Mouse (Mus musculus): ENCODE data around the gene H6pd. TPM values are rescaled to one million over a fixed set of nuclear protein-coding genes. Genes with fewer than 3 reads are reported as not detected.
A peak's percentile ranks its signal among the peaks of the same experiment; 100 is the strongest.

Gene H6pd
- total and polyA plus RNA-seq, 2 experiments from 2014 or later, result 7.3 to 25.7 TPM

GRCm38 (mm10) chr4:149948119-149948518, 60.7 kb downstream of the H6pd start:
- Histone ChIP-seq H3K4me2 (ENCODE audit: low read depth, low read length) (peak overlapping the region; percentile 33), H3K9ac (replicated peaks; ENCODE audit: low read depth, low read length) (no peak overlapping the region), H3K9me3 (replicated peaks; ENCODE audit: control insufficient read depth, low read length) (no peaks in the 10 kb centered on the region), H3K36me3 (replicated peaks; ENCODE audit: control insufficient read depth, insufficient read depth, low read length) (no peaks in the 10 kb centered on the region), H3K27me3 (ENCODE audit: control insufficient read depth, insufficient read depth, low read length) (no peaks in the 10 kb centered on the region), H3K4me1 (ENCODE audit: control insufficient read depth, insufficient read depth) (peaks cover 68% of the 10 kb centered on the region), H3K4me3 (ENCODE audit: low read depth, low read length) (no peak overlapping the region), H3K27ac (ENCODE audit: low read depth) (peak overlapping the region; percentile 77)
- DNase-seq (ENCODE audit: low spot score) (peak; percentile 66), ATAC-seq (ENCODE audit: insufficient read depth, low read depth) (peak; percentile 62)
- TF ChIP-seq EP300 (IDR thresholded peaks at IDR 0.05; ENCODE audit: low read depth), result no peak; the same call in 1 of the 2 replicates
- TF ChIP-seq CTCF (IDR thresholded peaks at IDR 0.05; ENCODE audit: low read depth), result no peak
- WGBS, result 35% methylated on average over 5 of the region's 5 CpGs

- no peaks in the 10 kb centered on the region for H3K36me3 ChIP-seq (replicated peaks; ENCODE audit: control insufficient read depth, insufficient read depth, low read length)
- H3K4me1 ChIP-seq (ENCODE audit: control insufficient read depth, insufficient read depth), result peaks cover 66% of the 10 kb centered on the region
- WGBS, result 75% methylated on average over 5 of the region's 5 CpGs
- no peak for DNase-seq (ENCODE audit: low spot score)
- ATAC-seq (ENCODE audit: insufficient read depth, low read depth), result no peak
- H3K9me3 ChIP-seq (replicated peaks; ENCODE audit: control insufficient read depth, low read length), result no peaks in the 10 kb centered on the region
- peak overlapping the region; percentile 77 for H3K27ac ChIP-seq (ENCODE audit: low read depth)
- no peak overlapping the region for H3K4me2 ChIP-seq (ENCODE audit: low read depth, low read length)
- no peak overlapping the region for H3K4me3 ChIP-seq (ENCODE audit: low read depth, low read length)
- TF ChIP-seq CTCF (IDR thresholded peaks at IDR 0.05; ENCODE audit: low read depth), result no peak
- H3K27me3 ChIP-seq (ENCODE audit: control insufficient read depth, insufficient read depth, low read length), result no peaks in the 10 kb centered on the region
- H3K9ac ChIP-seq (replicated peaks; ENCODE audit: low read depth, low read length), result no peak overlapping the region
Measured at GRCm38 (mm10) chr4:149947396-149947795, 61.4 kb downstream of the H6pd start.

- H3K9me3 ChIP-seq (replicated peaks; ENCODE audit: control insufficient read depth, low read length), result no peaks in the 10 kb centered on the region
- H3K9ac ChIP-seq (replicated peaks; ENCODE audit: low read depth, low read length), result no peak overlapping the region
- no peak overlapping the region for H3K4me3 ChIP-seq (ENCODE audit: low read depth, low read length)
- H3K4me1 ChIP-seq (ENCODE audit: control insufficient read depth, insufficient read depth), result peaks cover 76% of the 10 kb centered on the region
- ATAC-seq (ENCODE audit: insufficient read depth, low read depth) (no peak), DNase-seq (ENCODE audit: low spot score) (no peak)
- TF ChIP-seq CTCF (IDR thresholded peaks at IDR 0.05; ENCODE audit: low read depth) (no peak), EP300 (IDR thresholded peaks at IDR 0.05; ENCODE audit: low read depth) (no peak)
- 72% methylated on average over 9 of the region's 9 CpGs for WGBS
- no peaks in the 10 kb centered on the region for H3K36me3 ChIP-seq (replicated peaks; ENCODE audit: control insufficient read depth, insufficient read depth, low read length)
- no peak overlapping the region for H3K27ac ChIP-seq (ENCODE audit: low read depth)
- no peak overlapping the region for H3K4me2 ChIP-seq (ENCODE audit: low read depth, low read length)
- no peaks in the 10 kb centered on the region for H3K27me3 ChIP-seq (ENCODE audit: control insufficient read depth, insufficient read depth, low read length)
Measured at GRCm38 (mm10) chr4:149945194-149945593, 63.6 kb downstream of the H6pd start.

GRCm38 (mm10) chr4:149944214-149944613, 64.6 kb downstream of the H6pd start:
- H3K9ac ChIP-seq (replicated peaks; ENCODE audit: low read depth, low read length), result no peak overlapping the region
- no peaks in the 10 kb centered on the region for H3K27me3 ChIP-seq (ENCODE audit: control insufficient read depth, insufficient read depth, low read length)
- no peak for DNase-seq (ENCODE audit: low spot score)
- no peak overlapping the region for H3K27ac ChIP-seq (ENCODE audit: low read depth)
- TF ChIP-seq CTCF (IDR thresholded peaks at IDR 0.05; ENCODE audit: low read depth) (no peak), EP300 (IDR thresholded peaks at IDR 0.05; ENCODE audit: low read depth) (no peak)
- H3K4me3 ChIP-seq (ENCODE audit: low read depth, low read length), result no peak overlapping the region
- WGBS, result 69% methylated on average over 12 of the region's 12 CpGs
- ATAC-seq (ENCODE audit: insufficient read depth, low read depth), result no peak
- no peak overlapping the region for H3K4me2 ChIP-seq (ENCODE audit: low read depth, low read length)
- no peaks in the 10 kb centered on the region for H3K36me3 ChIP-seq (replicated peaks; ENCODE audit: control insufficient read depth, insufficient read depth, low read length)
- no peaks in the 10 kb centered on the region for H3K9me3 ChIP-seq (replicated peaks; ENCODE audit: control insufficient read depth, low read length)
- H3K4me1 ChIP-seq (ENCODE audit: control insufficient read depth, insufficient read depth), result peaks cover 66% of the 10 kb centered on the region

- 50% methylated on average over 10 of the region's 10 CpGs for WGBS
- H3K4me2 ChIP-seq (ENCODE audit: low read depth, low read length), result no peak overlapping the region; the same call in 1 of the 2 replicates
- DNase-seq (ENCODE audit: low spot score) (no peak), ATAC-seq (ENCODE audit: insufficient read depth, low read depth) (no peak)
- H3K4me3 ChIP-seq (ENCODE audit: low read depth, low read length), result no peak overlapping the region
- H3K27ac ChIP-seq (ENCODE audit: low read depth), result no peak overlapping the region
- no peak overlapping the region for H3K9ac ChIP-seq (replicated peaks; ENCODE audit: low read depth, low read length)
- H3K9me3 ChIP-seq (replicated peaks; ENCODE audit: control insufficient read depth, low read length), result no peaks in the 10 kb centered on the region
- no peaks in the 10 kb centered on the region for H3K27me3 ChIP-seq (ENCODE audit: control insufficient read depth, insufficient read depth, low read length)
- H3K36me3 ChIP-seq (replicated peaks; ENCODE audit: control insufficient read depth, insufficient read depth, low read length), result no peaks in the 10 kb centered on the region
- peaks cover 55% of the 10 kb centered on the region for H3K4me1 ChIP-seq (ENCODE audit: control insufficient read depth, insufficient read depth)
- TF ChIP-seq EP300 (IDR thresholded peaks at IDR 0.05; ENCODE audit: low read depth) (no peak), CTCF (IDR thresholded peaks at IDR 0.05; ENCODE audit: low read depth) (no peak)
Measured at GRCm38 (mm10) chr4:149942831-149943741, 65.7 kb downstream of the H6pd start.

Measured in heart, postnatal 0 days (tissue).